Mouse (Mus musculus): ENCODE data around the gene Tfe3.
A peak's percentile ranks its signal among the peaks of the same experiment; 100 is the strongest.
"Not testable (repeated sequence)": the region's sequence is repeated elsewhere in the genome, so short reads cannot be mapped to it uniquely, and the experiment has no call there.

Tfe3 gene

GRCm38 (mm10) chrX:7762137-7762920 lies at the start of gene Tfe3:
Gene Tfe3, plus strand, starts transcription at chrX:7762560.
- peak; percentile 69 to 83 for DNase-seq

GRCm38 (mm10) chrX:7713764-7714134 lies 48.6 kb upstream of the Tfe3 start:
- not testable (repeated sequence) for DNase-seq

- DNase-seq: peak; percentile 80 to 92
Measured at GRCm38 (mm10) chrX:7714135-7714899, 48.0 kb upstream of the Tfe3 start, which contains the start of gene Wdr45. Gene Wdr45, plus strand, starts transcription at chrX:7714333.

- DNase-seq: not testable (repeated sequence)
Measured at GRCm38 (mm10) chrX:7716058-7716457, 46.3 kb upstream of the Tfe3 start.

- peak; percentile 25 to 42 for DNase-seq
Measured at GRCm38 (mm10) chrX:7721514-7722281, 40.7 kb upstream of the Tfe3 start, which contains the start of gene Gm45208. Gene Gm45208, plus strand, starts transcription at chrX:7722245.

- DNase-seq: peak in 1 of 2 experiments; percentile 57
Measured at GRCm38 (mm10) chrX:7722282-7722611, 40.1 kb upstream of the Tfe3 start.

GRCm38 (mm10) chrX:7722691-7723090 lies 39.7 kb upstream of the Tfe3 start:
- no peak for DNase-seq

- DNase-seq: no peak
Measured at GRCm38 (mm10) chrX:7724135-7724534, 38.2 kb upstream of the Tfe3 start.

GRCm38 (mm10) chrX:7725841-7726240 lies 36.5 kb upstream of the Tfe3 start:
- no peak for DNase-seq

GRCm38 (mm10) chrX:7727176-7727575 lies 35.2 kb upstream of the Tfe3 start:
- DNase-seq: no peak

- DNase-seq: peak; percentile 60 to 69
Measured at GRCm38 (mm10) chrX:7728215-7728921, 34.0 kb upstream of the Tfe3 start, which contains the start of gene Praf2. Gene Praf2, plus strand, starts transcription at chrX:7728439.

GRCm38 (mm10) chrX:7728922-7729265 lies 33.5 kb upstream of the Tfe3 start:
- DNase-seq: no peak

GRCm38 (mm10) chrX:7733571-7734156 lies 28.7 kb upstream of the Tfe3 start:
- peak; percentile 52 to 53 for DNase-seq

GRCm38 (mm10) chrX:7739336-7740081 lies 22.9 kb upstream of the Tfe3 start:
- DNase-seq: no peak

- no peak for DNase-seq
Measured at GRCm38 (mm10) chrX:7740082-7740819, 22.1 kb upstream of the Tfe3 start.

- no peak for DNase-seq
Measured at GRCm38 (mm10) chrX:7741103-7741502, 21.3 kb upstream of the Tfe3 start.

- DNase-seq: no peak
Measured at GRCm38 (mm10) chrX:7743470-7743869, 18.9 kb upstream of the Tfe3 start.

- no peak for DNase-seq
Measured at GRCm38 (mm10) chrX:7744940-7745339, 17.4 kb upstream of the Tfe3 start.

- DNase-seq: no peak
Measured at GRCm38 (mm10) chrX:7745429-7745828, 16.9 kb upstream of the Tfe3 start.

- DNase-seq: no peak
Measured at GRCm38 (mm10) chrX:7750432-7751116, 11.8 kb upstream of the Tfe3 start, which contains the start of gene Ccdc120. Gene Ccdc120, minus strand, starts transcription at chrX:7750905.

All from thymus, adult 18-20 months (tissue).